Mouse (Mus musculus): ENCODE measurements around the gene Prkar2b.
A peak's percentile ranks its signal among the peaks of the same experiment; 100 is the strongest.

Prkar2b gene

GRCm38 (mm10) chr12:32007646-32008045, 53.5 kb downstream of the Prkar2b start:
- no peak for DNase-seq

- no peak for DNase-seq
Observed at GRCm38 (mm10) chr12:32007040-32007439, 54.1 kb downstream of the Prkar2b start.

GRCm38 (mm10) chr12:32006391-32006929, 54.6 kb downstream of the Prkar2b start:
- no peak for DNase-seq

GRCm38 (mm10) chr12:32000464-32000863, 60.6 kb downstream of the Prkar2b start:
- DNase-seq = no peak

GRCm38 (mm10) chr12:31998706-31999105, 62.4 kb downstream of the Prkar2b start:
- no peak for DNase-seq

GRCm38 (mm10) chr12:31997328-31997878, 63.7 kb downstream of the Prkar2b start:
- DNase-seq = no peak

GRCm38 (mm10) chr12:31996877-31997276, 64.2 kb downstream of the Prkar2b start:
- DNase-seq = no peak

GRCm38 (mm10) chr12:31990575-31990974, 70.5 kb downstream of the Prkar2b start:
- DNase-seq = no peak

- no peak for DNase-seq
Observed at GRCm38 (mm10) chr12:31989726-31990125, 71.4 kb downstream of the Prkar2b start.

- no peak for DNase-seq
Observed at GRCm38 (mm10) chr12:31986463-31986862, 74.6 kb downstream of the Prkar2b start.

- DNase-seq = no peak
Observed at GRCm38 (mm10) chr12:31985738-31986137, 75.4 kb downstream of the Prkar2b start.

- no peak for DNase-seq
Observed at GRCm38 (mm10) chr12:31984664-31985063, 76.4 kb downstream of the Prkar2b start.

GRCm38 (mm10) chr12:31984206-31984605, 76.9 kb downstream of the Prkar2b start:
- no peak for DNase-seq

GRCm38 (mm10) chr12:31983769-31984168, 77.3 kb downstream of the Prkar2b start:
- DNase-seq = no peak

GRCm38 (mm10) chr12:31983238-31983637, 77.9 kb downstream of the Prkar2b start:
- DNase-seq = no peak

- no peak for DNase-seq
Observed at GRCm38 (mm10) chr12:31977613-31978195, 83.4 kb downstream of the Prkar2b start.

GRCm38 (mm10) chr12:31976544-31976943, 84.6 kb downstream of the Prkar2b start:
- no peak for DNase-seq

GRCm38 (mm10) chr12:31973473-31974172, 87.5 kb downstream of the Prkar2b start:
- peak; percentile 51 for DNase-seq

GRCm38 (mm10) chr12:31971547-31971946, 89.5 kb downstream of the Prkar2b start:
- no peak for DNase-seq

- no peak for DNase-seq
Observed at GRCm38 (mm10) chr12:31969111-31969510, 92.0 kb downstream of the Prkar2b start.

GRCm38 (mm10) chr12:31967536-31967935, 93.6 kb downstream of the Prkar2b start:
- no peak for DNase-seq

- no peak for DNase-seq
Observed at GRCm38 (mm10) chr12:31966405-31966804, 94.7 kb downstream of the Prkar2b start.

GRCm38 (mm10) chr12:31965517-31966212, 95.4 kb downstream of the Prkar2b start:
- no peak for DNase-seq

Data from right cerebral cortex, postnatal 14 days (tissue).